Mouse (Mus musculus): ENCODE measurements at regions not wholly inside any gene's neighbourhood (a gene's known extent, or its start where the extent isn't known, plus 50 kb on each side); places are given as distances from the start of the nearest gene placed in this dataset.

DNA sequence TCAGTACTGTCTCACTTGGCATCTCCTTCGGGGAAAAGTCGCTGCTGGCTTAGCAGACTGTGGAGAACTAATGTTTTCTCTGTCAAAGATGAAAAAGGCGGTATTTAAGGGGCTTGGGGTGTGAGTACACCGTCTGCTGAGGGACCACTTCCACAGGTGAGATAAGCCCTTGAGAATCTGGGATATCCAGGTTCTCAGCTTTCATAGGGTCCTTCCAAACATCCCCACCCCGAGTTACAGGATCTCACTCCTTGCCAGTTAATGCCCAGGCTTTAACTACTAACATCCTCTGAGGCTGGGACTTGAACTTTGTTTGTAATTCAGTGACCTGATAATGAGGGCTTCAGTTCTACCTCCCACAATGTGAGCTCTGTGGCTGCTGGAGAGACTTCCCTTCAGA, 86.9 kb downstream of the Emp1 start:
- TF ChIP-seq E2F4 (IDR thresholded peaks at IDR 0.05; ENCODE audit: insufficient read depth) (no peak), MYOD1 (IDR thresholded peaks at IDR 0.05; ENCODE audit: control insufficient read depth in 1 of 3, insufficient read length in 2 of 3, low read depth in 2 of 3) (no peak), POLR2A (IDR thresholded peaks at IDR 0.05; ENCODE audit: insufficient read length, low read depth) (no peak), USF1 (IDR thresholded peaks at IDR 0.05; ENCODE audit: low read depth) (no peak)

Data from myocyte (in vitro differentiated cells).